Mouse (Mus musculus): Measurements from ENCODE around the gene Tfap2a.

GRCm38 (mm10) chr13:40751889-40752288 lies 13.7 kb upstream of the Tfap2a start:
- no peak for TF ChIP-seq POLR2A (IDR thresholded peaks at IDR 0.05; ENCODE audit: borderline replicate concordance, insufficient read depth, low read length)
- TF ChIP-seq CTCF (IDR thresholded peaks at IDR 0.05; ENCODE audit: borderline replicate concordance, insufficient read depth, low read depth, low read length), result no peak

Measured in cerebellum, adult 2 months (tissue).